Mouse (Mus musculus): ENCODE measurements around the gene Msi2.

The Msi2 gene

DNA sequence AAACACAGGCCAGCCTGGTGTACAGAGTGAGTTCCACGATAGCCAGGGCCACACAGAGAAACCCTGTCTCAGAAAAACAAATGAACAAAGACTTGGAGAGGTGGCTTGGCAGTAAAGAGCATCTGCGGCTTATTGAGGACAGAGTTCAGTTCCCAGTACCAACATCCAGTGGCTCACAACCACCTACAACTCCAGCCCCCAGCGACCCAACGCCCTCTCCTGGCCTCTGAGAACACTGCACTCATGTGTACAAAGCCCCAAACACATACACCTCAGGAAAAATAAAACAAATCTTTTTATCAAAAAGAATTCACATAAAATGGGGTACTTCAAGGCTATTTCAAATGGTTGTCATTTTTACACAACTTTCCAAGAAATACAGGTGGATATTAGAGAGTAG lies 78.5 kb downstream of the Msi2 start:
- no peak for DNase-seq (ENCODE audit: extremely low read depth, insufficient read length, low spot score)

DNA sequence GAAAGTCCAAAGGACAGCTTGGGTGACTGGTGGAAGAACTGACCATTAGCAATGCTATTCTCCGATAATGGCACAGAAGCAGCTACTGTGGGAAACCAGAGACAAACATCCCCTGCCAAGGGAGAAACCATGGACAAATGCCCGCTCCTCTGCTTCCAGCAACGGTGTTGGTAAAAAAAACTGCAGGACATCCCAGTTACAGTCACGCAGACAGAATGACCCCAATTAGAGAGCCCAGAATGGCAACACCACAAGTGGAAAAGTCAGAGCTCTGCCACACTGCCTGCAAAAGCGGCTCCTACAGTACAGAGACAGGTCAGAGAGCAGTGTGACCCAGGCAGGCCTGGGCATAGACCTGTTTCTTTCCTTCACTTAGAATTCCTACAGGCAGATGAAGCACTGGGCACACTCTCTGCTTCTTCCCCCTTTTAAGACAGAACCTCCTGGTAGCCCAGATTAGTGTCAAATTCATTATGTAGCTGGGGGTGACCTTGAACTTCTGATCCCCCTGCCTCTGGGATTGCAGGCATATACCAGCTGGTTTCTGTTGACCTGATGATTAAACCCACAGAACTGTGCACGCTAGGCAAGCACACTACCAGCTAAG lies 79.3 kb downstream of the Msi2 start:
- DNase-seq (ENCODE audit: extremely low read depth, insufficient read length, low spot score) = no peak

DNA sequence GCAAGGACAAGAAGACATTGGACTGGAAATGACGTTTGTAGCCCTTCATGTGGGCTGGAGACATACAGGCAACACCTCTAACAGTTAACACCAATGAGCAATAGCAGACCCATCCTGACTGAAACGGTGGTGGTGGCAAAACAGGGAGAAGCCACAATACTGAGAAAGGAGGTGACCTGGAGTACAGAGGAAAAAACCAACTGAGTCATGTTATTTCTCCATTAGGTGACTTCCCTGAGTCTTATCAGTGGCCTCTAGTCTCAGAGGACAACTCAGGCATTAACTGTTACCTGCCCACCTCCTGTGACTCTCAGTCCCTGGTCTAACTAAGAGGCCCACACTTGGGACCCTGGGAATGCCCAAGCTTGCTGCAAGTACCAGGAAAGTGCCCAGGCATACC lies 80.1 kb downstream of the Msi2 start:
- no peak for DNase-seq (ENCODE audit: extremely low read depth, insufficient read length, low spot score)

DNA sequence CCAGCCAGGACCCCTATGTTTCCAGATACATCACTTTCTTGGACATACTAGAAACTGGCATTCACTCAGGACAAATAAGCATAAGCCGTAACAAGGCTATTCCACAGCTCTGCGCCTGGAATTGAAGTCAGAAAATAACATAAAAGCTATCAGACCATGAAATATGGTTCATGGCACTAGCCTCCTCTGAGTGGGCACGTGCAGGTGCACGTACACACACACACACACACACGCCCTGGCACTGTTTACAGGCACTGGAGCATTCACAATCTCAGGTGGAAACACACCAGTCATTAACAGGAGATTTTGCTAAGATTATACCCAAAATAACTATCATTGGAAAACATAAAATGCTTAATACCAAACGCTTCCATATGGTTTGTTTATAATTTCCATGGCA lies 81.4 kb downstream of the Msi2 start:
- DNase-seq (ENCODE audit: extremely low read depth, insufficient read length, low spot score) = no peak

DNA sequence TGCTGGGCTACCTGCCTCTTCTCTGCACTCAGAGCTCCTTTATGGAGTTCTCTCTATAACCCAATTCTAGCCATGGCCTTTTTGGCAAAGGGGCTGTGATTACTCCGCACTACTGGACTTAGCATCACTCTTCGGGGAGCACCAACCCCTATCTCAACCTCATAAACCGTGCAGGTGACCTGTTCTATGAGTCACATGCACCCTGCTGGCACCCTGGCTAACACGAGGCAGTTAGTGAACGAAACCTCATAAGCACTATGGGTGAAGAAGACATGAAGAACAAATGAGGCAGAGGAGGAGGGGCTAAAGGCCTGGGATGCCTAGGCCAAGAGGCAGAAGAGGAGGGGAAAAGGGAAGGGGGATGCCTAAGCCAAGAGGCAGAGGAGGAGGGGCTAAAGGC lies 82.0 kb downstream of the Msi2 start:
- DNase-seq (ENCODE audit: extremely low read depth, insufficient read length, low spot score) = no peak

DNA sequence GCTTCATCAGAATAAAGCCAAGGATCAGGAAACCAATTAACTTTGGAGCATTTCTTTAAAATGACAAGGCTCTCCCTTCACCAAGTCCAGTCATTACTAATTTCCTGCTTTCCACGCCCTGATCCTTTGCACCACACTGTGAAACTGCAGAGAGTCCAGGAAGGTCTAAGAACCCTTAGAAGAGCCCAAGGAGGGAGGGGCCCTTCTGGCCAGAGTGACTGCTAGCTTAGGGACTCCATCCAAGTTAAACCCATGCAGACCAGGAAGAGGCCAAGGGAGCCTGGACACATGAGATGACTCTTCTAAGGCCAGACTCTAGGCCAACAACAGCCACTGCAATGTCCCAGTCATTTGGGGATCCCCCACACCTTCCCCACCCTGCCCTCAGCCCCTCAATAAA lies 83.7 kb downstream of the Msi2 start:
- no peak for DNase-seq (ENCODE audit: extremely low read depth, insufficient read length, low spot score)

DNA sequence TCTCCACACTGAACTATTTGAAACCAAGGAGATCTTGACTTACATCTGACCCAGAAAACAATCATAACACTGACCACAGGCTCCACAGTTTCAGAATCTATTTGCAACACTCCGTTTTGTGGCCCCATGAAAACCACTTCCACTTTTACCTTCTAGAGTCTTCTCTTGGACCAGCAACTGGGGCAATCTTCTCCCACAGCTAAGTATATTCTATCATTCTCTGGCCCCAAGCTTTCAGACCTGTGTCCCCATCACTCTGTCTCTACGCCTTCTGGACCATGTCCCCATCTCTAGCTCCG lies 86.4 kb downstream of the Msi2 start:
- DNase-seq (ENCODE audit: extremely low read depth, insufficient read length, low spot score) = no peak

DNA sequence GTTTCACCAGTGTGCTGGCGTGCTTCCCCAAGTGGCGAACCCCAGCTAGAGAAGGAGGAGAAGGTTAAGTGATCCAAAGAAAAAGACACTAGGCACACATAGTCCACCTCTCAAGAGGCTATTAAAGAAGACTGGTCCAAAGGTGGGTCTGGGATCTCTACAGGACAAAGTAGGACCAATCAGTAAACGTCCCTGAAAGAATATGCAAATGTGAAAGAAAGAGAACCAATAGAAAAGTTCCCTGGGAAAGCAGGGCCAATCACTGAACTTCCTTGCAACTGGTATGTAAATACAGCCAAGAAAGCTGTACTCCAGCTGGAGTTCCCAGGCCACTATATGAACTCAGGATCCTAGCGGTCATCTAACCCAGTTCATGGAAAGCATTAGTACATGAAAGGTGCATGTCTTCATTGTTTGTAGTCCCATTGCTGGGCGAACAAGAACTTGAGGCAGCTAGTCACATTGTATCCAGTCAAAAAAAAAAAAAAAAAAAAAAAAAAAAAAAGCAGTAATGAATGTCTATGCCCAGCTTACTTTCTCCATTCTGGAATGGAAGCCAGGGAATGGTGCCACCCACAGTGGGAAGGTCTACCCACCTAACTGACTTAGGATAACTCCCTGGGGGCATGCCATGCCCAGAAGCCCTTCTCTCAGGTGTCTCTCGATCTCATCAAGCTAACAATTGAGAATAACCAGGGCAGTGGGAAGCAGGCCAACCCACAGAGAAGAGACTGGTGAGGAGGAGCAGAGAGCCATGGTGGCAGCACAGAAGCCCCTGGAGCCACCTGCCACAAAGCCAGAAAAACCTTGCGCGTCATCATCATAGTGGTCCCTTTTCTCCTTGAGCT lies 87.0 kb downstream of the Msi2 start:
- DNase-seq (ENCODE audit: extremely low read depth, insufficient read length, low spot score) = no peak

DNA sequence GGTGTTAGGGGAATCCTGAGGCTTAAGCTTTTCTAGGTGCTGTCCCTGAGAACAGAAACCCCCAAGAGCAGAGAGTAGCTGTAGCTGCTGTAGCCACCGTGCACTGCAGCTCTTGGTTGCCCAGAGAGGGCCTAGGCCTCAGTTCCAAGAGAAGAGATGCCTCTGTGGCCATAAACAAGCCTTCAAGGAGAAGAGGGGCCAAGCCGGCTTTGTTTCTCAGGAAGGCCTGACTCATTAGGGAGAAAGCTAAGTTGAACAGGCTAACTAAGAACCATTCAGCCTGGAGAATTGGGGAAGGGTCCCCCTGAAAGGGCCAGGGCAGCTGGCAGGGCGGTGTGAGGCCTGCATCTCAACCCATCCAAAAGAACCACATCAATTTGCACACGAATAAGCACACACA lies 88.7 kb downstream of the Msi2 start:
- DNase-seq (ENCODE audit: extremely low read depth, insufficient read length, low spot score) = no peak

DNA sequence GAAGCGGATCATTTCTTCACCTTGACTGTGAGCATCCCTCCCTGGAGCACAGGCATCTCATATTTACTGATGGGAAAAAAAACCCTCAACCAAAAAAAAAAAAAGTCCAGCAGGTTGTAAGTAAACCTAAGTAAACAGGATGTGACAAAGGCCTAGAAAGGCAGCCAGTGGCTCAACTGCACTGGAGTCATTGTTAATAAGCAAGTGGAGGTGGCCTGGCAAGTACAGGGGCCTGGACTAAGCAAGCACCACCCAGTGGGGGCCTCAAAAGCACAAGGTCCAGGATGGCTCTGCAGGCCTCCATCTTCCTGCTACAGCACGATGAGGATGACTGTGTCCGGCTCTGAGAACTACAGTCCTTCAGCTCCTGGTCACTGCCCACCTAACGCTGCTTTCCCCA lies 89.1 kb downstream of the Msi2 start:
- DNase-seq (ENCODE audit: extremely low read depth, insufficient read length, low spot score) = no peak

DNA sequence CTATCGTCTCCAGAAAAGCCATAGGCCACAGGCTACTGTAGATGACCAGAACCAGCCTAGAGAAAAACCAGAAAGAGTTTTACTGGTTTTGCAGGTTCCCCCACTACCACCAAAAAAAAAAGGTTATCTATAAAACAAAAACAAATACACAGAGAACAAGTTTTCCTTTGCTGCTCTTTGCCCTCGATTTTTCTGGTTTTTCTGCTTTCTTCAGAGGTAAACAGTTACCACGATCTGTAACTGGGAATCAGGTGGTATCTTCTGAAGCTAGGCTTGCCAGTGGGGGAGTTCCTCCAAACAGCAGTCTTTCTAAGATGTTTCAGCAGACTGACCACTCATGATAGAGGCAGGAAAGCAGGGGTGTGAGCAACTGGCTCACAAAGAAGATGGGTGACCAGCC lies 89.6 kb downstream of the Msi2 start:
- DNase-seq (ENCODE audit: extremely low read depth, insufficient read length, low spot score) = no peak

DNA sequence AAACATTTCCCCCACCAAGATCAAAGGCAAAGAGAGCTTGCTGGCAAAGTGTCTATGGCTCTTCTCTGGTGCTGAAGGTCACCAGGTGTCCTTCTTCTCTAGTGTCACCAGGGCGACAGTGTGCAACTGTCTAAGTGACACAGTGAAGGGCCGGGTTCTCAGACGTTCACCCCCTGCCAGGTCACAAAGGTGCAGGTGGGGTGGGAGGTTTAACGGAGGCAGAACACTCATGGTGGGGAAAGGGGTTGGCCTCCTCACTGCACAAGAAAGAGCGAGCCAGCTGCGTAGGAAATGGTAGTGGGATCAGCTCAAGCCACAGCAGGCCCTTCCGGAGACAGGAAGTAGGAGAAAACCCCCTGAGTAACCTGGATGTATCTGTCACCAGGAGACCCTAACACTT lies 91.0 kb downstream of the Msi2 start:
- no peak for DNase-seq (ENCODE audit: extremely low read depth, insufficient read length, low spot score)

DNA sequence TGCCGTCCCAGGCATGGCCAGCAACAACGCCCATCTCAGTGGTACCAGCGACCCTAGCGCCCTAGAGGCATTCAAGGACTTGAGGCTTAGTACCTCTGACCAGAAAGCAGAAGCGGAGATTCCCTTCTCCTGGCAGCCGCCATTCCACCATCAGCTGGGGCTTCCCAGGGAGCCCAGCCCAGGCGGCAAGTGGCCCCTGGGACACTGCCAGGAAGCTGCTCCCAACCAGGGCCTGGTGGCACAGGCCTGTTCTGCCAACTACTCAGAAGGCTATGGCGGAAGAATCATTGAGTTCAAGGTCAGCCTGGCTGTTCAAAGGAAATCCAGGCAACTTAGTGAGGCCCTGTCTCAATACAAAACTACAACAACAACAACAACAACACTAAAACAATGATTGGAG lies 91.7 kb downstream of the Msi2 start:
- no peak for DNase-seq (ENCODE audit: extremely low read depth, insufficient read length, low spot score)

DNA sequence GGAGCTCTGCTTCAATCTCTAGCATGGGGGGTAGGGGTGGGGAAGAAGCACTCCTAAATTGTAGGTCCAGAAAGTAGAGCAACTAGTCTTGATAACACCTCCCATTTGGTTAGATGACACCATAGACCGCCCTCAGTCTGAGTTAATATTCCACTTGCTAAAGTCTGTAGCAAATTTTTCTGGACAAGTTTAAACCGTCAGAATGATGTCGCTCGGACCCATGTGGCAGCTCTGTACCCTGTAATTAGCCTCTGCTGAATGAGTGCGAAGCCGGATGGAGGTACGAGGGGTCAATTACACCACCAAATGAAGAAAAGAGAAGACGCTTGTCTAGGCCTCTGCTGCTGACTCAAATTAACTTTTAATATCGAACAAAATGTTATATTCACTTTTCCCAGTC lies 92.3 kb downstream of the Msi2 start:
- no peak for DNase-seq (ENCODE audit: extremely low read depth, insufficient read length, low spot score)

DNA sequence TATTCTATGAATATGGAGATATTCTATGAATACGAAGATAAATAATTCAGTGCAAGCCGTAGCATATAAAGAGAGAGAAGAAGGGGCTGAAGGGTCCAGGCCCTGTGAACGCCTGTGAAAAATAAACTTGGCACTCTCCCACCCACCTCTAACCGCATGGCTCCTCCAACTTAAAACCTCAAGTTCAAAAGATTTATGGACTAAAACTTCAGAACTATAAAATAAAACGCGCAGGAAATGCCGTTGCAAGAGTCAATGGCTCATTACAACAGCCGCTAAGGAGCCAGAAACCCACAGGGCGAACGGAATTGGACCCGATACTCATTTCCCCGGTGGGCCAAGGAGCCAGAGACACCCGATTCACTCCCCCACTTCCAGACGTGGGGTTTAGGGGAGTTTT lies 93.2 kb downstream of the Msi2 start:
- no peak for DNase-seq (ENCODE audit: extremely low read depth, insufficient read length, low spot score)

DNA sequence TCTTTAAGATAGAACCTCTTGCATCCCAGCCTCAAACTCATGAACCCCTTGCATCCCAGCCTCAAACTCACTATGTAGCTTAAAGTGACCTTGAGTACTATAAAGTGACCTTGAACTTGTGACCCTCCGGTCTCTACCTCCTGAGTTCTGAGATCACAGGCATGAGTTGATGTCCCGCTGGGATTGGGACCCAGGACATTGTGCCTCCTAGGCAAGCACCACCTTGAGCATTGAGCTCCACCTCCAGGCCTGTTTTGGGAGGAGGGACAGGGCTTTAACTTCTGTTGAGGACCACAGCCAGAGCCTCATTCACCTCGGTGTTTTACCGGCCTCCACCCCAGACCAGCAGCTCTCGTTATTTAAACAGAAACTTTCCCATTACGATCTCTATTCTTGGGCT lies 93.7 kb downstream of the Msi2 start:
- no peak for DNase-seq (ENCODE audit: extremely low read depth, insufficient read length, low spot score)

DNA sequence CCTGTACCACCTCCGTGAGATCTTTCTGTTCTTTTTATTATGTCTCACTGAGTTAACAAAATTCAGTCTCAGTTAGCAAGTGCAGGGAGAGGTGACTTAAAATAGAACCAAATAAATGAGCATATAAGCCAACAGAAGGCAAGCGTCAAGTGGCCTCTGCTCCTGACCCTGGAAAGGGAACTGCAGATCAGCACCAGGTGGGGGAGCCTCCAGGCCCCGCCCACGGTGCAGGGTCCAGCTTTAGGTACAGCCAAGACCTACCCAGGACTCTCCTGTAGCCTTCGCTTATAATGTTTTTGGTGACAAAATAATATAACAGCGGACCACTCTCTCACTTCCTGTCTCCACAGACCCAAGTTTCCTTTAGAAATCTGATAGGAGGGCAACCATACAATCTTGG lies 94.6 kb downstream of the Msi2 start:
- DNase-seq (ENCODE audit: extremely low read depth, insufficient read length, low spot score) = no peak

DNA sequence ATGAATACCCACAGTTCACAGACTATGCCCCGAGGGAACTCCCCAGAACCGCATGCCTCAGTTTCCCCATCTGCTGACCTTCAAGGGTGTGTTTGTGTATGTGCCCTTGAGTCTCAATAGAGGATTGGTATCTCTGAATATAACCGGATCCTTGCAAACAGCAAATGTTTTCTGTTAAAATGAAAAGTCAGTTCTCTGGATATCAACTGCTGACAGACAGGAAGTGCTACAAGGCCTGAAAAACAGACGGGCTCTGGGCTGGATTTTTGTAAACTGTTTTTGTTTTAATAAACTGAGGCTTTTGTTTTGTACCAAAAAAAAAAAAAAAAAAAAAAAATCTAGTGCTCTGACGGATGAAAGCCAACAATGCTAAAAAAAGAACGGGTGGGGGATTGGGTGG lies 95.8 kb downstream of the Msi2 start:
- no peak for DNase-seq (ENCODE audit: extremely low read depth, insufficient read length, low spot score)

DNA sequence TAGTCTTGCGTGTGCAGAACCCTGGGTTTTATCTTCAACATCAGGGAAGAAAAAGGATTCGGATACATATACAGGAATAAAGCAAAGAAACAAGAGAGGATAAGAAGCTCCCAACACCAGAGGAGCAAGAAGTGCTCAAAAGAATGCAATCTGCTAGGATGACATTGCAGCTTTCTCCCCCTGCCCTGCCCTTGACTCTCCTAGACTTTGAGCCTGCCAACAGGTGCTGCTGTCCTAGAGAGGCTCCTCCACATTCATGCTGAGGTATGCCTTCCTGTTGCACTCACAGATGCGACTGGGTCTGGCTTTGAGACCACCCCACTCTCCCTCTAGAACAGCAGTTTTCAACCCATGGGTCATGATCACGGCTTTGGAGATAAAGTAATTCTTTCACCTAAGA lies 96.5 kb downstream of the Msi2 start:
- DNase-seq (ENCODE audit: extremely low read depth, insufficient read length, low spot score) = no peak

DNA sequence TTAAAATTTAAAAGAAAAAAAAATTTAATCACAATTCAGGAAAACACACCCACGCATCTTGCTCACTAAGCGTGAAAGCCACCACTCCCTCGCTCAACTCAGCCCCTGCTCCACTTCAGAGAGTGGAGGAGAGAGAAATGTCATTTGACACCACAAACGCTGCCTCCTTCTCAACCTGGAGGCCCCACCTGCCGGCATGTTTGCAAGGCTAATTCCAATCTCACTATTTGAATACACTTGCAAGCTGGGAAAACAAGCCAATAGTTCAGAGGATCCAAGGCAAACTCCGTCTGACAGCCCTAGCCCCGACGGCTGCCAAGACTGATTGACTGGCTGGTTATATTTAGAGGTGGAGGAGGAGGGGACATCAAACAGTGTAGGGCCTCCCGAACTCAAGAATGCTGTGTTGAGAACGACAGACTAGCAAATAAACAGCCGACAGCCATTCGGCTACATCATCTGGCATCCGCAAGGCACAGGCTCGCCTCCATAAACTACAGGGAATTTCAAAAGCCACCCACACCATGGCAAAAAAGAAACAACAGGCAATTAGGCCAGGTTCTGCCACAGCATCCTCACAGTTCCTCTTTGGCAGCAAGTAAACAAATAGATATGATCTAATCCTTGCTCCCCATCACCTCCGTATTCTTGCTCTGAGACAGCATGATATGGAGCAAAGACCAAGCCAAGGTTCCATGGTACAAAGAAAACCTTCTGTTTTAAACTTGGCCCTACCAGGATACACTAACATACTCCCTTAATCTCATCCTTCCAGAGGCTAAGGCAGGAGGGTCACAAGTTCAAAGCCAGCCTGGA lies 97.9 kb downstream of the Msi2 start:
- DNase-seq (ENCODE audit: extremely low read depth, insufficient read length, low spot score) = no peak

DNA sequence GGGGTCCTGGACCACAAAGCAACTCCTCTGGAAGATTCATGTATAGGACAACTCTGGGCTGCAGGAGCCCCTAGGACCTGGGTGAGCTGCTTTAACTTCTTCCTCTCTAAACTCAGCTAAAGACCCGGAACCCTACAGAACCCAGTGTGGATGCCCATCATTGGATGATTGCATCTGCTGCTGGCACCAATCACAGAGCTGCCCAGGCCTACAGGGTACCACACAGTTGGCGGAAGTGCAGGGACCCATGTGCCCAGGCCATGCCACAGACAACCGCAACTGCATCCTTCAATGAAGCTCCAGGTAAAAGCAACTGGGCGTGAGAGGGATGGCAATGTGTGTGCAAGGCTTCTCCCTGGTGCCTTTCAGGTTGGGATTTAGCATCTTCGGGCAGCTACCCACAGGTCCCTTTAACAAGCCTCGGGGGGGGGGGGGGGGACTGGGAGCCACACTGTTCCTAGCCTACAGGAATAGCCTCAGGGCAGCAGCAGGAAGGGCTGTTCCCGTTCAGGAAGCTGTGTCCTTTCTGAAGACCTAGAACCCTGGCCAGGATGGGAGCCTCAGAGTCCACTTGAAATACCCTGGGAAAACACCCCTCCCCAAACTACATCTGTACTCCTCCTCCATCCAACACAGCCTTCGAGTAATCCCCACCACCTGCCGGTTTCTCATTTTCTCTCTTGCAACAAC lies 98.7 kb downstream of the Msi2 start:
- DNase-seq (ENCODE audit: extremely low read depth, insufficient read length, low spot score) = no peak
